Mouse (Mus musculus) stomach, embryonic 15.5 days (tissue): ENCODE data around the gene Tff1. TPM values are rescaled to one million over a fixed set of nuclear protein-coding genes. Genes with fewer than 3 reads are reported as not detected.
A peak's percentile ranks its signal among the peaks of the same experiment; 100 is the strongest.

Experiments used
- ATAC-seq: fragments of 200-750 bp; cut with Nextera tagmentation; 2 replicates; pipeline ENCODE4 v1.8.0; 2017; ENCODE audit warnings: low read depth, moderate number of reproducible peaks, moderate TSS enrichment; ENCODE audit not compliant: insufficient read depth, low FRiP score
- H3K27ac ChIP-seq: fragments of 300-500 bp; sonication (generic); 2 replicates; pipeline ENCODE4 v1.5.1; 2015; ENCODE audit warnings: mild to moderate bottlenecking, inconsistent platforms
- H3K27me3 ChIP-seq: fragments of 300-500 bp; sonication (generic); replicated peaks from 2 replicates; pipeline ENCODE4 v1.6.1; 2015; ENCODE audit warnings: inconsistent platforms
- H3K36me3 ChIP-seq: fragments of 300-500 bp; sonication (generic); 2 replicates; pipeline ENCODE4 v1.6.1; 2015; ENCODE audit warnings: inconsistent platforms
- H3K4me1 ChIP-seq: fragments of 300-500 bp; sonication (generic); 2 replicates; pipeline ENCODE4 v1.6.1; 2015; ENCODE audit warnings: inconsistent platforms
- H3K4me2 ChIP-seq: fragments of 300-500 bp; sonication (generic); 2 replicates; pipeline ENCODE4 v1.6.1; 2015; ENCODE audit warnings: mild to moderate bottlenecking, inconsistent platforms
- H3K4me3 ChIP-seq: fragments of 300-500 bp; sonication (generic); replicated peaks from 2 replicates; pipeline ENCODE4 v1.5.1; 2015; ENCODE audit warnings: inconsistent platforms
- H3K9ac ChIP-seq: fragments of 300-500 bp; sonication (generic); 2 replicates; pipeline ENCODE4 v1.6.1; 2015; ENCODE audit warnings: inconsistent platforms
- H3K9me3 ChIP-seq: fragments of 300-500 bp; sonication (generic); 2 replicates; pipeline ENCODE4 v1.6.1; 2016; ENCODE audit warnings: inconsistent platforms
- WGBS: fragments of 180-500 bp; shearing (Covaris S2); methylation state at CpG from one replicate; pipeline ENCODE4 v1.1.7; 2015; 5-methylcytosine and 5-hydroxymethylcytosine counted together
- polyA plus RNA-seq: library from polyadenylated mRNA; unstranded; fragments of >200 nt; fragmentation: Nextera tagmentation; extraction: Ambion mirVana; gene quantifications from 2 replicates; pipeline ENCODE4 v1.2.1, GENCODE M21; 2015

Tff1 gene
- polyA plus RNA-seq, result 95.6 and 131 TPM in 2 replicates

DNA sequence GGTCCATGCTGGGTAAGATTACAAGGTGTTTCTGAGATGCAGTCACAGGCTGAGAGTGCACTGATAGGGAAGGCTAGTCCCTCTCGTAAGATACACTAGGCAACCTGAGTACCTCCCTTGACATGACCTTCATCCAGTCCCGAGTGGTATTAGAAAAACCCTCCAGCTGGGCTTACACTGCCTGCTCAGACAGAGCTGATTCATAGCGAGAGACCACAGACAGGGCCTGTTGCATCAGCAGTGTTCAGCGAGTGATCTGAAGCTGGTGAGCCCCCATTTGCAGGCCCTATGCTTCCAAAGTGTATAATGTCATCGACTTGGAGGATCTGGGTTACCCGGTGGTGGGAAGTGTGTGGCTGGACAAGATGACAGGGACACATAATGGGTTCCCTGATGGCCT lies at the start of gene Tff1:
Gene Tff1, minus strand, starts transcription at position 151 of the 400 bp plus-strand sequence.
- ATAC-seq, result no peak
- Histone ChIP-seq H3K4me3 (no peak within 1 kb of the TSS; the same call in 1 of the 2 replicates), H3K27me3 (no peaks in the 10 kb centered on the region), H3K9ac (no peak within 1 kb of the TSS), H3K4me1 (0 out of 2 replicates have a peak, but pooled peaks cover 4% of the 10 kb centered on the region), H3K9me3 (no peaks in the 10 kb centered on the region), H3K27ac (no peak within 1 kb of the TSS), H3K36me3 (no peaks in the 10 kb centered on the region), H3K4me2 (no peak within 1 kb of the TSS)
- WGBS, result 70% methylated on average over 6 of the region's 6 CpGs

DNA sequence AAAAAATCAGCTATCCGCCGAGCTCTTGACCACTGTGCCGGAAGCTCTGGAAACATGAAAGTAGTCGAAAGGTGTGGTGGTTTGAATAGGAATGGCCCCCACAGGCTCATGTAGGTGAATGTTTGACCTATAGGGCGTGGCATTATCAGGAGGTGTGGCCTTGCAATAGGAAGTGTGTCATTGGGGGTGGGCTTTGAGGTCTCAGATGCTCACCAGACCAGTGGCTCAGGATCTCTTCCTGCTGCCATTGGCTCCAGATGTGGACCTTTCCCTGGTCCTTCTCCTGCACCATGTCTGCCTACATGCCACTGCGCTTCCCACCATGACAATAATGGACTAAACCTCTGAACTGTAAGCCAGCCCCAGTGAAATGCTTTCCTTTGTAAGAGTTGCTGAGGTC lies 46.8 kb upstream of the Tff1 start:
- no peak overlapping the region for H3K9ac ChIP-seq
- WGBS, result 88% methylated on average over 6 of the region's 6 CpGs
- H3K36me3 ChIP-seq, result no peaks in the 10 kb centered on the region
- no peak for ATAC-seq
- no peak overlapping the region for H3K27ac ChIP-seq
- no peak overlapping the region for H3K4me2 ChIP-seq
- no peak overlapping the region for H3K4me3 ChIP-seq
- H3K9me3 ChIP-seq, result no peaks in the 10 kb centered on the region
- no peaks in the 10 kb centered on the region for H3K27me3 ChIP-seq
- 0 out of 2 replicates have a peak, but pooled peaks cover 5% of the 10 kb centered on the region for H3K4me1 ChIP-seq

DNA sequence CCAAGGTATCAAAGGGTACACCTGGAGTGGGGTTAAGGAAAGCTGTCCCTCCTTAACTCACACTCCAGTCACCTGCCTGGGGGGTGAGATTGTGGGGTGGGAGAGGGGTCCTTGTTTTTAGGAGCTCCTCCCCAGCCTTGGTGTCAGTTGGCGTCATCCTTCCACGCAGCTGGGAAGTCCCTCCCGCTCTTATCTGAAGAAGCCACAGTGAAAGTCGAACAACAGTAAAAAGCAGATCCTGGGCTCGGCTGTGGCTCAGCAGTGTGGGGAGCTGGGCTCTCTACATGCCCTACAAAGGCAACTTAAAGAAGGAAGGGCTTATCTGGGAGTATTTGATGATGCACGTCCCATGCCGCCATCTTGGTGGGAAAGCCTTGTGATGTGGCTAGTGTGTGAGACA lies 45.2 kb upstream of the Tff1 start:
- WGBS, result 85% methylated on average over 7 of the region's 7 CpGs
- no peak for ATAC-seq

DNA sequence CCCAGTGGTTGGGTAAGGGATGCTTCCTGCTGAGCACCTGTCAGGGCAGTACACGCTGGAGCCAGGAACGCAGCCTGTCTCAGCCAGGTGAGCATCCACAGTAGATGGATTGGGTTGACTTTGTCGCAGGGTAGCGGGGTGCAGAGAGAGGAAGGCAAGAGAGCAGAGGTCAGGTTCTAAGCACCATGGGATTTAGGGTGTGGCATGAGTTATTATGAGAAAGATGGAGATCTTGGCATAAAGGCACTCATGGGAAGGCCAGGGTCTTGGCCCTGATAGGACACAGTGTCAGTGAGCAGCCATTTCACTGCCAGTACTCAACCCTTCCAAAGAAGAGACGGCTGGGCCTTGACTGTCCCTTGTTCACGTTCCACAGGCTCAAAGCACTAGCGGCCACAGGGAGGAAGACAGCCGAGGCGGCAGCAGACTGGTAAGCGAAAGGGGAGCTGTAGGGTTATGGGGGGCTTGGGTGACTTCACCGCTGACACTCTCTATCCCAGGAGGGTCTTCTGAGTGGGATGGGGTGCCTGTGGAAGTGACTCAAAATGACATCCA lies 44.4 kb upstream of the Tff1 start:
- Histone ChIP-seq H3K27ac (no peak overlapping the region), H3K27me3 (no peaks in the 10 kb centered on the region), H3K9ac (no peak overlapping the region), H3K4me3 (no peak overlapping the region), H3K36me3 (no peaks in the 10 kb centered on the region), H3K9me3 (no peaks in the 10 kb centered on the region), H3K4me1 (no peaks in the 10 kb centered on the region), H3K4me2 (no peak overlapping the region)
- WGBS, result 89% methylated on average over 11 of the region's 11 CpGs
- no peak for ATAC-seq

More for the DNA sequence above, 45.2 kb upstream of the Tff1 start:
- no peak overlapping the region for H3K27ac ChIP-seq
- no peak overlapping the region for H3K9ac ChIP-seq
- no peaks in the 10 kb centered on the region for H3K4me1 ChIP-seq
- H3K9me3 ChIP-seq, result no peaks in the 10 kb centered on the region
- no peak overlapping the region for H3K4me2 ChIP-seq
- H3K36me3 ChIP-seq, result no peaks in the 10 kb centered on the region
- no peaks in the 10 kb centered on the region for H3K27me3 ChIP-seq
- H3K4me3 ChIP-seq, result no peak overlapping the region

DNA sequence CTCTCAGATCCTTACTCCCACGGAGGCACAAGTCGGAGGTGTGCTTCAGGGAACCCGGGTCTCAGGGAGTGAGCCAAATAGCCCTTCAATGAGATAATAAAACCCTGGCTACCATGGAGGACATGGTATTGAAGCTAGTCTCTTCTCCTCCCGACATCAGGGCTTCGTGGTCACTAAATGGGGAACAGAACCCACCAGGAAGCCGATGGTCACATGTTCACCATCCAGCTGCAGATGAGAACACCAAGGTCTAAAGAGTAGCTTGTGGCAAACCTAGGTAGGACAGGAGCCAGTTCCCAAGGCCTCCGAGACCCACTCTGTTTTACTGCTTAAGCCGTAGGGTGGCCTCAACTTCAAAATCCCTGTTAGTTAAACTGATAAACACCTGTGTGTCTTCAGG lies 43.6 kb upstream of the Tff1 start:
- Histone ChIP-seq H3K4me2 (no peak overlapping the region), H3K27ac (no peak overlapping the region), H3K4me3 (no peak overlapping the region), H3K9me3 (no peaks in the 10 kb centered on the region), H3K27me3 (no peaks in the 10 kb centered on the region), H3K4me1 (no peaks in the 10 kb centered on the region), H3K9ac (no peak overlapping the region), H3K36me3 (no peaks in the 10 kb centered on the region)
- 85% methylated on average over 8 of the region's 8 CpGs for WGBS
- no peak for ATAC-seq

DNA sequence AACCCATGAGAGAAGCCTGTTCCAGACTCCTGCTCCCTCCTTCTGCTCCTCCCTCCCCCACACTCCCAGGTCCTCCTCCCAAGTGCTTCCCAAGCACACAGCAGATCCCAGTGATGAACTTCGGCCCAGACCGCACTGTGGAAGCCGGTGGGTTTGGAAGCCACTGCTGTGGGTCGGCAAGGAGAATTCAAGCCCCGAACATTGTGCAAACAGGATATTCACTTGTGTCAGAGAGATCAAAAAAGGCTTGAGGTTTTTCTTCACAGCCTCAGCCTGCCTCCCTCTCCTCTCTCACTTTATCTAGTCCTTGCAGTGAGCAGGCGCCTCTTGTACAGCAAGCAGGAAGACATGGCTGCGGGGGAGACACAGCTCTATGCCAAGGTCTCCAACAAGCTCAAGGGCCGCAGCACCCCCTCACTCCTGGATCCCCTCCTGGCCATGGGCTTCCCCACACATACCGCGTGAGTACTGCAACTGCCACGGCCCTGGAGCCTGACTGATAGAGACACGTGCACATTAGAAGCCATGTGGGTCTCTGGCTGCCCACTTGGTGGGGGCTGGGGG lies 42.8 kb upstream of the Tff1 start, which contains the start of gene Ubash3a:
Gene Ubash3a, plus strand, starts transcription at position 103 of the 564 bp plus-strand sequence.
- Histone ChIP-seq H3K9me3 (no peaks in the 10 kb centered on the region), H3K27me3 (no peaks in the 10 kb centered on the region), H3K4me2 (no peak within 1 kb of the TSS), H3K9ac (no peak within 1 kb of the TSS), H3K27ac (no peak within 1 kb of the TSS), H3K4me1 (no peaks in the 10 kb centered on the region), H3K36me3 (no peaks in the 10 kb centered on the region), H3K4me3 (no peak within 1 kb of the TSS)
- ATAC-seq, result no peak
- 55% methylated on average over 12 of the region's 12 CpGs for WGBS

DNA sequence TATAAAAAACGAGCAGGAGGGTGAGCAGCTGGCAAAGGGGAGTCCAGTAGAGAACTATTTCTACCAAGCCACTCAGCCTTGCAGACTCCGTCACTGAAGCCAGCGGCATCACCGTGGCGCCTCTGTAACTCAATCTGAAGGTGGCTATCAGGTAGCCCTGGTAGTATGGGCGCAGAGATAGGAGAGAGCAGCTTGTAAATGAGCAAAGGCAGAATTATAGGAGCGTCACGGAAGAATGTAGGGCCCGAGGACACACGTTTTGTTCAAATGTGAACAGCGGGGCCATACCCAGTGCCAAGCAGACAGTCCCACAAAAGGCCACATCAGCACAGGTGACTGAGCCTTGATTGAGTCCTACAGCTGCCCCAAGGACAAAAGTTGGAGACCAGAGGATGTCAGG lies 33.8 kb upstream of the Tff1 start, which contains the start of gene Tmprss3:
Gene Tmprss3, minus strand, starts transcription at position 101 of the 400 bp plus-strand sequence.
- Histone ChIP-seq H3K4me2 (no peak within 1 kb of the TSS), H3K4me1 (no peaks in the 10 kb centered on the region), H3K27me3 (no peaks in the 10 kb centered on the region), H3K9ac (no peak within 1 kb of the TSS), H3K36me3 (no peaks in the 10 kb centered on the region), H3K27ac (no peak within 1 kb of the TSS), H3K9me3 (no peaks in the 10 kb centered on the region), H3K4me3 (no peak within 1 kb of the TSS)
- no peak for ATAC-seq
- WGBS, result 86% methylated on average over 11 of the region's 11 CpGs

DNA sequence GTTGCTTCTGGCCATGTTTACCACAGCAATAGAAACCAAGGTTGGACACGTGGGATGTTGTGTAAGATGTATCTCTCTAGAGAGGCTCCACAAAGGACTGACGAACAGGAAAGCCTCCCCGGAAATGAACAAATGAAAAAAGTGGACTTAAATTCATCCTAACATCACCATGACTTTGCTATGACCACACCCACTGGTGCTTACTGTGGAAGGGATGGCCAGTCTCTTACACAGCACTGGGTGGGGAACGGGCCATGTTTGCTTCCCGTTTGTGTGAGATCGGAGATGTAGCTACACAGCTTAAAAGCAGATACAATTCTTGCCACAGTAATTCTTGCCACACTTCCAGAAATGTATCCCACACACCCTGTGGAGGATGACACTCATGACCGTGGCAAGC lies 31.2 kb upstream of the Tff1 start:
- Histone ChIP-seq H3K9me3 (no peaks in the 10 kb centered on the region), H3K27me3 (no peaks in the 10 kb centered on the region), H3K4me2 (no peak overlapping the region), H3K9ac (no peak overlapping the region), H3K27ac (no peak overlapping the region), H3K4me3 (no peak overlapping the region), H3K4me1 (no peaks in the 10 kb centered on the region), H3K36me3 (no peaks in the 10 kb centered on the region)
- ATAC-seq, result no peak
- 78% methylated on average over 7 of the region's 7 CpGs for WGBS

DNA sequence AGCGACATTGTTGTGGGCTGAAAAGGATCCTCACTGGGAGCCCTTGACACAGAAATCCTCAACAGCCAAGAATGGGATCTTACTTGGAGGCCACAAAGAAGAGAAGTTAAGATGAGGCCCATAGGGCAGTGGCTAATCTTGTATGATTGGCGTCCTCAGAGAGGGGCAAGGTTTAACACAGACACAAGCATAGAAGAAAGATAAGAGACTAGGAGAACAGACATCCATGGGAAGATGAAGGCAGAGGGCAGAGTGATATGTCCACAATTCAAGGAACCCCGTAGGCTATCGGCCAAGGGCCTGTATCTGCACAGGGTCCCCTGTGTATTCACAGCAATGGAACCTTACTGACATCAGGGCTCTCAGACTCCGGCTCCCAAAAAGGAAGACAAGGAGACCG lies 30.1 kb upstream of the Tff1 start:
- Histone ChIP-seq H3K4me3 (no peak overlapping the region), H3K27me3 (no peaks in the 10 kb centered on the region), H3K36me3 (no peaks in the 10 kb centered on the region), H3K4me1 (no peaks in the 10 kb centered on the region), H3K4me2 (no peak overlapping the region), H3K27ac (no peak overlapping the region), H3K9ac (0 out of 2 replicates have a peak overlapping the region, but pooled peaks have one; percentile 2), H3K9me3 (no peaks in the 10 kb centered on the region)
- ATAC-seq, result no peak
- WGBS, result 91% methylated on average over 6 of the region's 6 CpGs

DNA sequence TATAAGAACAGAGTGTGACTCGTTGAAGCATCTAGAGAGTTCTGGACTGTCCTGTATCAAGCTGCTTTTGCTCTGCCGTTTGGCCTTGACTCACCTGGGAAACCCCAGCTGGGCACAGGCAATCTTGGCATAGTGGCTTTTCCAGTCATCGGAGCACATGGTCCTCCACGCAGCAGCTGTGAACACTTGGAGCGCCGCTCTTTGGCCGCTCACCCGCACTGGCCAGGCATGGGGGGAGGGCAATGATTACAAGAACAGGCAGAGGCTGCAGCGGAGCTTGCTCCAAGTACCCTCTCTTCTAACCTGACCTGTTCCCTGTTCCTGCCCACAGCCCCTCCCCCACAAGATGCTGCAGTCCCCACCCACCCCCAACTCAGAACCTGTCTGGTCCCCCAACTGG lies 28.3 kb upstream of the Tff1 start:
- H3K9me3 ChIP-seq, result no peaks in the 10 kb centered on the region
- no peak overlapping the region for H3K27ac ChIP-seq
- ATAC-seq, result peak; percentile 30; the same call in 1 of the 2 replicates
- no peak overlapping the region for H3K4me2 ChIP-seq
- H3K27me3 ChIP-seq, result no peaks in the 10 kb centered on the region
- H3K4me1 ChIP-seq, result no peaks in the 10 kb centered on the region
- 72% methylated on average over 9 of the region's 9 CpGs for WGBS
- H3K4me3 ChIP-seq, result no peak overlapping the region
- no peaks in the 10 kb centered on the region for H3K36me3 ChIP-seq
- H3K9ac ChIP-seq, result no peak overlapping the region

DNA sequence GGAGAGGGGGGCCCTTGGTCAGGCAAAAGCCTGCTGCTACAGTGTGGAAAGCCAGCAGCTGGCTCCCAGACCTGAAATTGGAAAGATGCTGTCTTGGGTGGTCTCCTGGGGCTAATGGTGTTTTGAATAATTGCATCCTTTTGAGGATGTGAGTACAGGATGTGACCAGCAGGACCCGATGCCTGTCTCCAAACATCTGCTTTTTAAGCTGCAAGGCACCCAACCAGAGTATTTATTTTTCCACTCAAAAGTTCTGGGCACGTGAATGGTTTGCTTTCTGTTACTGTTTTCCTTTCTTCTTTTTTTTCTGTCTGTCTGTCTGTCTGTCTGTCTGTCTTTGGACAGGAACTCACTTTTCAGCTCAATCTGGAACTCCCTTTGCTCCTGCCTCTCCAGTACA lies 27.6 kb upstream of the Tff1 start:
- no peak for ATAC-seq
- Histone ChIP-seq H3K9me3 (no peaks in the 10 kb centered on the region), H3K4me2 (no peak overlapping the region), H3K4me3 (no peak overlapping the region), H3K27me3 (no peaks in the 10 kb centered on the region), H3K9ac (no peak overlapping the region), H3K36me3 (no peaks in the 10 kb centered on the region), H3K27ac (no peak overlapping the region), H3K4me1 (no peaks in the 10 kb centered on the region)
- WGBS, result 39% methylated on average over 2 of the region's 2 CpGs

DNA sequence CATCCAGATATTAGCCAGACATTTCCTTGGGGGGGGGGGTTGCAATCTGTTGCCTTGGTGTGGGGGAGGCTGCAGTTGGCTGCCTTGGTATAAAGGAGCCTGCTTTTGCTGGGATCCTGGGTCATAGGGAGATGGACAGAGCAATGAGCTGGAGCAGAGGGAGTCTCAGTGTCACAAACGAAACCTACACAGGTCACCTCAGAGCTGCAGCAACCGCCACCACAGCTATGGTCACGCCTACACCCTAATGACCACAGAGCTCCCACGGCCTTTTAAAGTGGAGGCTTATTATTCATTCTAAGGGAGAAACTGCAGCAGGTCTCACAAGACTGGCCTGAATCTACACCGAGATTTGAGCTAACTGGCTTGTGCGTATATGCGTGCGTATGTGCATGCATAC lies 26.7 kb upstream of the Tff1 start:
- Histone ChIP-seq H3K4me2 (no peak overlapping the region), H3K4me3 (no peak overlapping the region), H3K4me1 (no peaks in the 10 kb centered on the region), H3K9me3 (no peaks in the 10 kb centered on the region), H3K27me3 (no peaks in the 10 kb centered on the region), H3K9ac (no peak overlapping the region), H3K36me3 (no peaks in the 10 kb centered on the region), H3K27ac (no peak overlapping the region)
- ATAC-seq, result no peak
- 68% methylated on average over 8 of the region's 8 CpGs for WGBS
